Mouse (Mus musculus) CD4-positive helper T cell, adult 2 months (primary cell): ENCODE results near the gene Nog.

Experiments
- DNase-seq: peaks from one replicate; pipeline ENCODE4 v3.0.0-alpha.2; 2012; ENCODE audit warnings: low read depth, missing footprints, low spot score

The Nog gene

GRCm38 (mm10) chr11:89302056-89302815, at the start of gene Nog:
TSS of gene Nog (minus strand) at chr11:89302332.
- peak; percentile 12 for DNase-seq

GRCm38 (mm10) chr11:89340238-89340637, 38.1 kb upstream of the Nog start:
- no peak for DNase-seq

- DNase-seq: no peak
Measured at GRCm38 (mm10) chr11:89339783-89340182, 37.7 kb upstream of the Nog start.

GRCm38 (mm10) chr11:89337910-89338309, 35.8 kb upstream of the Nog start:
- no peak for DNase-seq

- no peak for DNase-seq
Measured at GRCm38 (mm10) chr11:89327089-89327881, 25.2 kb upstream of the Nog start.

GRCm38 (mm10) chr11:89321775-89322174, 19.6 kb upstream of the Nog start:
- no peak for DNase-seq

GRCm38 (mm10) chr11:89319675-89320074, 17.5 kb upstream of the Nog start:
- no peak for DNase-seq

GRCm38 (mm10) chr11:89318324-89318723, 16.2 kb upstream of the Nog start:
- no peak for DNase-seq

GRCm38 (mm10) chr11:89317757-89318156, 15.6 kb upstream of the Nog start:
- no peak for DNase-seq

GRCm38 (mm10) chr11:89314374-89314773, 12.2 kb upstream of the Nog start:
- DNase-seq: no peak

GRCm38 (mm10) chr11:89312378-89312777, 10.2 kb upstream of the Nog start:
- DNase-seq: no peak

GRCm38 (mm10) chr11:89310217-89310616, 8.1 kb upstream of the Nog start:
- DNase-seq: no peak

- DNase-seq: peak; percentile 74
Measured at GRCm38 (mm10) chr11:89303421-89303820, 1.3 kb upstream of the Nog start.

- no peak for DNase-seq
Measured at GRCm38 (mm10) chr11:89302816-89303180, 666 bp upstream of the Nog start.

- DNase-seq: peak; percentile 4
Measured at GRCm38 (mm10) chr11:89301331-89302055, 639 bp downstream of the Nog start.

- no peak for DNase-seq
Measured at GRCm38 (mm10) chr11:89299784-89300775, 2.1 kb downstream of the Nog start.

GRCm38 (mm10) chr11:89299116-89299783, 2.9 kb downstream of the Nog start:
- no peak for DNase-seq

- DNase-seq: no peak
Measured at GRCm38 (mm10) chr11:89298285-89299010, 3.7 kb downstream of the Nog start.

- DNase-seq: no peak
Measured at GRCm38 (mm10) chr11:89297521-89297920, 4.6 kb downstream of the Nog start.
